Mouse (Mus musculus) MEL (cell line): ENCODE results near the gene Nr2f2.

Experiments used
- CHD2 ChIP-seq: IDR thresholded peaks from 2 replicates; pipeline ENCODE4 v1.6.1; 2011; ENCODE audit warnings: low read length, improper control_type of control experiment
- E2F4 ChIP-seq: IDR thresholded peaks from 2 replicates; pipeline ENCODE4 v1.6.1; 2011; ENCODE audit warnings: low read depth, low read length, improper control_type of control experiment, borderline replicate concordance
- GABPA ChIP-seq: IDR thresholded peaks from 2 replicates; pipeline ENCODE4 v1.6.1; 2012; ENCODE audit warnings: low read depth, mild to moderate bottlenecking, inconsistent platforms, low read length, improper control_type of control experiment, moderate library complexity
- MXI1 ChIP-seq: IDR thresholded peaks from 2 replicates; pipeline ENCODE4 v1.6.1; 2011; ENCODE audit warnings: mild to moderate bottlenecking, low read depth, low read length, improper control_type of control experiment
- MYC ChIP-seq: IDR thresholded peaks from 2 replicates; pipeline ENCODE4 v1.6.1; 2011; ENCODE audit warnings: low read depth, mild to moderate bottlenecking, low read length, improper control_type of control experiment, moderate library complexity
- NELFE ChIP-seq: IDR thresholded peaks from 2 replicates; pipeline ENCODE4 v1.6.1; 2011; ENCODE audit warnings: low read depth, low read length, improper control_type of control experiment
- POLR2A ChIP-seq, 2 experiments: IDR thresholded peaks; 2 replicates each; pipeline ENCODE4 v1.6.1; 2011 to 2012; ENCODE audit warnings: low read length in 2 of 2, mild to moderate bottlenecking in 2 of 2, control low read depth in 1 of 2, improper control_type of control experiment in 1 of 2, low read depth in 1 of 2, moderate library complexity in 1 of 2; ENCODE audit not compliant: control insufficient read depth in 1 of 2, insufficient read depth in 1 of 2, poor library complexity in 1 of 2
- SIN3A ChIP-seq: IDR thresholded peaks from 2 replicates; pipeline ENCODE4 v1.6.1; 2012; ENCODE audit warnings: low read length, improper control_type of control experiment, inconsistent platforms
- ZC3H11A ChIP-seq: IDR thresholded peaks from 2 replicates; pipeline ENCODE4 v1.6.1; 2012; ENCODE audit warnings: low read depth, mild to moderate bottlenecking, inconsistent platforms, low read length, improper control_type of control experiment

- TF ChIP-seq MXI1: no peak
- no peak for TF ChIP-seq POLR2A (IDR thresholded peaks at IDR 0.05; ENCODE audit: control insufficient read depth in 1 of 2, insufficient read depth in 1 of 2, low read depth in 1 of 2, low read length in 2 of 2, poor library complexity in 1 of 2)
- no peak for TF ChIP-seq CHD2
- no peak for TF ChIP-seq MYC
- TF ChIP-seq ZC3H11A: no peak
- TF ChIP-seq NELFE: no peak
- TF ChIP-seq GABPA: no peak
- TF ChIP-seq E2F4: no peak
- TF ChIP-seq SIN3A: no peak
Observed at GRCm38 (mm10) chr7:70339998-70340630, 26.4 kb downstream of the Nr2f2 start.
